In the genomic region with DNA sequence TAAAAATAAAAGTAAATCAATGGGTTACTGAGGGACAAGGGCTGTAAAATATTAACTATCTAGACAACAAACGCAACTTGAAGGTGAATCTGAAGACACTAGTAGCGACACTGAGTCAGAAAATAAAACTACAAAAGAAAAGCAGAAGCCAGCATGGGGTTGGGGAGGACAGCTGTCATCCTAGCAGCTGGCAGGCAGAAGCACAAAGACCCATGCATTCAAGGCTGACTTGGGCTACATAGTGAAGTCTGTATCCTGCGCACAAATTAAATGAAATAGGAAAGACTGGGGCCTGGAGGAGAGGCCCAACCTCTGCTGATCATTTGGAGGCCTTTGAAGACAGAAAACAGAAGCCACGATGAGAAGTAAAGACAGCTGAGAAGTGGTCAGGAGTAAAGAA, we compare ENCODE assay signal across 17 mouse cellular contexts.
DNase-seq lines count a peak whose midpoint lies in the region; ATAC-seq and TF ChIP-seq lines count a peak whose summit lies in the region.
"Had no signal": no experiment of that assay in that cellular context is flagged by ENCODE, and none has a peak within 500 bp of the region (broad histone marks: within the 10 kb centered on the region; RNA-seq: fewer than 3 reads in every experiment).

No protein-coding gene starts in this region.

- peak; percentile 54; the same call in 1 of the 2 replicates for ATAC-seq in embryonic facial prominence, embryonic 14.5 days (ENCODE audit: low read depth)
- ATAC-seq in forebrain, embryonic 13.5 days = peak; percentile 68; the same call in 1 of the 2 replicates
- 0 out of 2 replicates have a peak, but pooled peaks have one; percentile 20 for ATAC-seq in intestine, embryonic 15.5 days
- no peak for ATAC-seq in lung, postnatal 0 days
- no peak for ATAC-seq in erythroid progenitor cell, adult 5-6 weeks (replicated peaks; ENCODE audit: low FRiP score, poor library complexity, severe bottlenecking)
- no peak for ATAC-seq in granulocyte monocyte progenitor cell, adult 5-6 weeks (replicated peaks; ENCODE audit: poor library complexity, severe bottlenecking)
- ATAC-seq: activated CD4-positive, CD25-positive, alpha-beta regulatory T cell, adult 4 months had no signal

- H3K9ac ChIP-seq in embryonic facial prominence, embryonic 14.5 days (ENCODE audit: low read depth, low read length) = no peak overlapping the region
- no peak overlapping the region for H3K9ac ChIP-seq in forebrain, embryonic 13.5 days
- no peak overlapping the region for H3K9ac ChIP-seq in intestine, embryonic 15.5 days
- H3K9ac ChIP-seq in lung, postnatal 0 days (replicated peaks; ENCODE audit: low read depth) = no peak overlapping the region
- H3K9ac ChIP-seq: heart, embryonic 13.5 days; lung, embryonic 14.5 days had no signal

- DNase-seq in embryonic facial prominence, embryonic 14.5 days (ENCODE audit: low spot score) = no peak
- no peak for DNase-seq in embryonic facial prominence, embryonic 10.5 days (ENCODE audit: low spot score)
- DNase-seq in lung, postnatal 0 days (ENCODE audit: low spot score) = no peak
- DNase-seq: cerebellum, postnatal 25 days; gastrocnemius, postnatal 14 days; kidney, adult 2 months; layer of hippocampus, adult 9-11 months; lung, embryonic 14.5 days; thymus, postnatal 14 days had no signal

- no peak for TF ChIP-seq POLR2A in myocyte (IDR thresholded peaks at IDR 0.05; ENCODE audit: insufficient read length, low read depth)

- H3K79me2 ChIP-seq in myocyte (ENCODE audit: control insufficient read depth, insufficient read depth) = peaks cover 17% of the 10 kb centered on the region

- no peak overlapping the region for H3K4me2 ChIP-seq in embryonic facial prominence, embryonic 14.5 days (ENCODE audit: low read depth, low read length)
- no peak overlapping the region for H3K4me2 ChIP-seq in forebrain, embryonic 13.5 days
- no peak overlapping the region for H3K4me2 ChIP-seq in intestine, embryonic 15.5 days (replicated peaks)
- no peak overlapping the region for H3K4me2 ChIP-seq in myocyte (ENCODE audit: low read depth)
- no peak overlapping the region for H3K4me2 ChIP-seq in lung, postnatal 0 days (replicated peaks; ENCODE audit: low read depth, low read length)
- H3K4me2 ChIP-seq: heart, embryonic 13.5 days; lung, embryonic 14.5 days had no signal

- no peak for TF ChIP-seq CTCF in lung, postnatal 0 days (IDR thresholded peaks at IDR 0.05)

- no peak overlapping the region for H3K27ac ChIP-seq in embryonic facial prominence, embryonic 14.5 days (replicated peaks; ENCODE audit: low read depth, low read length)
- no peak overlapping the region for H3K27ac ChIP-seq in embryonic facial prominence, embryonic 10.5 days (replicated peaks)
- H3K27ac ChIP-seq in forebrain, embryonic 13.5 days = peak overlapping the region; percentile 41; the same call in 1 of the 2 replicates
- H3K27ac ChIP-seq in intestine, embryonic 15.5 days = no peak overlapping the region
- H3K27ac ChIP-seq in lung, postnatal 0 days (ENCODE audit: low read length) = no peak overlapping the region
- H3K27ac ChIP-seq: heart, embryonic 13.5 days had no signal

- H3K4me1 ChIP-seq in embryonic facial prominence, embryonic 14.5 days (ENCODE audit: control insufficient read depth, insufficient read depth, low read length) = peaks cover 6% of the 10 kb centered on the region; the same call in 1 of the 2 replicates
- peaks cover 14% of the 10 kb centered on the region for H3K4me1 ChIP-seq in embryonic facial prominence, embryonic 10.5 days
- H3K4me1 ChIP-seq in forebrain, embryonic 13.5 days = peaks cover 30% of the 10 kb centered on the region
- H3K4me1 ChIP-seq in intestine, embryonic 15.5 days (replicated peaks) = peaks cover 4% of the 10 kb centered on the region; the same call in 1 of the 2 replicates
- no peaks in the 10 kb centered on the region for H3K4me1 ChIP-seq in lung, postnatal 0 days (ENCODE audit: insufficient read depth, low read depth, low read length)

- WGBS in embryonic facial prominence, embryonic 14.5 days = 65% methylated on average over 4 of the region's 4 CpGs
- 70% methylated on average over 4 of the region's 4 CpGs for WGBS in embryonic facial prominence, embryonic 10.5 days
- 48% methylated on average over 4 of the region's 4 CpGs for WGBS in forebrain, embryonic 13.5 days
- WGBS in intestine, embryonic 15.5 days = 61% methylated on average over 4 of the region's 4 CpGs
- WGBS in lung, postnatal 0 days = 81% methylated on average over 4 of the region's 4 CpGs

- TF ChIP-seq EP300 in lung, postnatal 0 days (IDR thresholded peaks at IDR 0.05) = no peak

- peaks cover 11% of the 10 kb centered on the region; the same call in 1 of the 2 replicates for H3K9me3 ChIP-seq in embryonic facial prominence, embryonic 14.5 days (ENCODE audit: control insufficient read depth, low read length)
- H3K9me3 ChIP-seq in embryonic facial prominence, embryonic 10.5 days = peaks cover 5% of the 10 kb centered on the region; the same call in 1 of the 2 replicates
- no peaks in the 10 kb centered on the region for H3K9me3 ChIP-seq in forebrain, embryonic 13.5 days (replicated peaks)
- no peaks in the 10 kb centered on the region for H3K9me3 ChIP-seq in intestine, embryonic 15.5 days
- H3K9me3 ChIP-seq in lung, postnatal 0 days (ENCODE audit: low read length) = no peaks in the 10 kb centered on the region

- no peak overlapping the region for H3ac ChIP-seq in myocyte (ENCODE audit: control insufficient read depth, insufficient read length)

- 0 out of 2 replicates have a peak, but pooled peaks cover 6% of the 10 kb centered on the region for H3K36me3 ChIP-seq in embryonic facial prominence, embryonic 14.5 days (ENCODE audit: control insufficient read depth, insufficient read depth, low read length)
- H3K36me3 ChIP-seq in embryonic facial prominence, embryonic 10.5 days (replicated peaks) = peaks cover 13% of the 10 kb centered on the region
- 0 out of 2 replicates have a peak, but pooled peaks cover 3% of the 10 kb centered on the region for H3K36me3 ChIP-seq in forebrain, embryonic 13.5 days (ENCODE audit: poor library complexity, severe bottlenecking)
- H3K36me3 ChIP-seq in intestine, embryonic 15.5 days = 0 out of 2 replicates have a peak, but pooled peaks cover 5% of the 10 kb centered on the region
- H3K36me3 ChIP-seq in myocyte (ENCODE audit: control insufficient read depth, insufficient read depth) = no peaks in the 10 kb centered on the region
- H3K36me3 ChIP-seq in lung, postnatal 0 days (ENCODE audit: insufficient read depth, low read length) = no peaks in the 10 kb centered on the region

- H3K27me3 ChIP-seq in embryonic facial prominence, embryonic 14.5 days (replicated peaks; ENCODE audit: control insufficient read depth, insufficient read depth, low read length) = no peaks in the 10 kb centered on the region
- H3K27me3 ChIP-seq in embryonic facial prominence, embryonic 10.5 days (replicated peaks; ENCODE audit: low read depth, poor library complexity, severe bottlenecking) = no peaks in the 10 kb centered on the region
- no peaks in the 10 kb centered on the region for H3K27me3 ChIP-seq in forebrain, embryonic 13.5 days
- H3K27me3 ChIP-seq in intestine, embryonic 15.5 days (replicated peaks) = no peaks in the 10 kb centered on the region
- H3K27me3 ChIP-seq in myocyte (ENCODE audit: control insufficient read depth, insufficient read depth, insufficient read length) = no peaks in the 10 kb centered on the region
- no peaks in the 10 kb centered on the region for H3K27me3 ChIP-seq in lung, postnatal 0 days (replicated peaks; ENCODE audit: insufficient read depth, low read length)
- H3K27me3 ChIP-seq: heart, embryonic 13.5 days had no signal

- H3K4me3 ChIP-seq in embryonic facial prominence, embryonic 14.5 days (ENCODE audit: low read depth, low read length) = no peak overlapping the region
- H3K4me3 ChIP-seq in embryonic facial prominence, embryonic 10.5 days = no peak overlapping the region
- no peak overlapping the region for H3K4me3 ChIP-seq in forebrain, embryonic 13.5 days
- no peak overlapping the region for H3K4me3 ChIP-seq in intestine, embryonic 15.5 days (replicated peaks)
- no peak overlapping the region for H3K4me3 ChIP-seq in myocyte
- H3K4me3 ChIP-seq in lung, postnatal 0 days (ENCODE audit: low read depth, low read length) = no peak overlapping the region
- H3K4me3 ChIP-seq: erythroblast, embryonic 14.5 days; heart, embryonic 13.5 days had no signal

TF ChIP-seq in myocyte, 11 proteins besides CTCF, POLR2A, EP300 and RAD21:
- TF ChIP-seq USF1 (IDR thresholded peaks at IDR 0.05; ENCODE audit: low read depth) = no peak
- TF ChIP-seq MYOD1 (IDR thresholded peaks at IDR 0.05; ENCODE audit: control insufficient read depth in 1 of 3, insufficient read length in 2 of 3, low read depth in 2 of 3) = peak in 2 of 3 experiments; percentile 84 to 85
- no peak for TF ChIP-seq POLR2AphosphoS2 (IDR thresholded peaks at IDR 0.05; ENCODE audit: insufficient read length, low read depth)
- peak; percentile 71 to 82 (median 71) for TF ChIP-seq MYOG (IDR thresholded peaks at IDR 0.05; ENCODE audit: control insufficient read depth in 1 of 3, insufficient read depth in 1 of 3, insufficient read length in 2 of 3, low read depth in 2 of 3)
- TF ChIP-seq TCF3 (IDR thresholded peaks at IDR 0.05; ENCODE audit: insufficient read length, low read depth) = peak; percentile 16
- TF ChIP-seq TCF12 (IDR thresholded peaks at IDR 0.05; ENCODE audit: insufficient read depth, poor library complexity, severe bottlenecking) = peak; percentile 62

Comparison
In these comparisons a context has a peak if more than half of its experiments do, and no peak if none do; other contexts are left out.
1. ATAC-seq: peak in embryonic facial prominence, embryonic 14.5 days (single experiment), forebrain, embryonic 13.5 days (single experiment) and intestine, embryonic 15.5 days (single experiment); none in lung, postnatal 0 days (single experiment), erythroid progenitor cell, adult 5-6 weeks (single experiment) and granulocyte monocyte progenitor cell, adult 5-6 weeks (single experiment).